Mouse (Mus musculus) limb, embryonic 14.5 days (tissue): ENCODE data around the gene Amph. TPM values are rescaled to one million over a fixed set of nuclear protein-coding genes. Genes with fewer than 3 reads are reported as not detected.

ENCODE experiments used
- ATAC-seq: fragments of 200-750 bp; cut with Nextera tagmentation; 2 replicates; pipeline ENCODE4 v1.8.0; 2017; ENCODE audit warnings: low read depth, moderate number of reproducible peaks, moderate TSS enrichment; ENCODE audit not compliant: low FRiP score
- DNase-seq: peaks from one replicate; pipeline ENCODE4 v3.0.0-alpha.2; 2015; ENCODE audit warnings: low spot score
- H3K27ac ChIP-seq: fragments of 300-500 bp; sonication (generic); replicated peaks from 2 replicates; pipeline ENCODE4 v1.5.1; 2014; ENCODE audit warnings: low read depth, mild to moderate bottlenecking, low read length, moderate library complexity, mixed read lengths
- H3K27me3 ChIP-seq: fragments of 300-500 bp; sonication (generic); 2 replicates; pipeline ENCODE4 v1.6.1; 2014; ENCODE audit warnings: low read length, mixed read lengths; ENCODE audit not compliant: control insufficient read depth, insufficient read depth
- H3K36me3 ChIP-seq: fragments of 300-500 bp; sonication (generic); 2 replicates; pipeline ENCODE4 v1.6.1; 2014; ENCODE audit warnings: mild to moderate bottlenecking, low read length, moderate library complexity, mixed read lengths; ENCODE audit not compliant: control insufficient read depth, insufficient read depth
- H3K4me1 ChIP-seq: fragments of 300-500 bp; sonication (generic); 2 replicates; pipeline ENCODE4 v1.6.1; 2014; ENCODE audit warnings: antibody characterized with exemption, low read length, mixed read lengths; ENCODE audit not compliant: control insufficient read depth, insufficient read depth
- H3K4me2 ChIP-seq: fragments of 300-500 bp; sonication (generic); replicated peaks from 2 replicates; pipeline ENCODE4 v1.6.1; 2014; ENCODE audit warnings: low read depth, mild to moderate bottlenecking, low read length, moderate library complexity; ENCODE audit not compliant: severe bottlenecking
- H3K4me3 ChIP-seq: fragments of 300-500 bp; sonication (generic); replicated peaks from 2 replicates; pipeline ENCODE4 v1.5.1; 2014; ENCODE audit warnings: low read length
- H3K9ac ChIP-seq: fragments of 300-500 bp; sonication (generic); 2 replicates; pipeline ENCODE4 v1.6.1; 2014; ENCODE audit warnings: mild to moderate bottlenecking, low read depth, low read length, moderate library complexity; ENCODE audit not compliant: severe bottlenecking
- H3K9me3 ChIP-seq: fragments of 300-500 bp; sonication (generic); 2 replicates; pipeline ENCODE4 v1.6.1; 2016; ENCODE audit warnings: low read length; ENCODE audit not compliant: control insufficient read depth
- POLR2A ChIP-seq: fragments of 200-500 bp; IDR thresholded peaks from 2 replicates; pipeline ENCODE4 v1.8.0; 2012; ENCODE audit warnings: inconsistent platforms, mild to moderate bottlenecking, moderate library complexity, borderline replicate concordance; ENCODE audit not compliant: insufficient read depth, insufficient read length; ENCODE audit errors: extremely low read depth
- WGBS: fragments of 180-500 bp; shearing (Covaris S2); extraction: QIAGEN DNeasy Blood & Tissue Kit; methylation state at CpG from one replicate; pipeline ENCODE4 v1.1.7; 2014; 5-methylcytosine and 5-hydroxymethylcytosine counted together
- polyA plus RNA-seq, 2 experiments: library from polyadenylated mRNA; depleted of rRNA in 1 of 2; stranded (reverse) in 1 of 2; unstranded in 1 of 2; fragments of >200 nt; fragmentation: Nextera tagmentation in 1 of 2; extraction: Ambion mirVana in 1 of 2; gene quantifications; 2 replicates each; pipeline versions ENCODE4 v1.2.1 to v1.2.3; 2012 to 2014

Gene Amph
- polyA plus RNA-seq, 2 experiments = 1.3 to 2.2 TPM

- WGBS = 80% methylated on average over 7 of the region's 7 CpGs
- Histone ChIP-seq H3K9me3 (no peaks in the 10 kb centered on the region), H3K9ac (no peak overlapping the region), H3K36me3 (no peaks in the 10 kb centered on the region), H3K4me3 (no peak overlapping the region), H3K4me2 (no peak overlapping the region), H3K4me1 (no peaks in the 10 kb centered on the region; the same call in 1 of the 2 replicates), H3K27me3 (no peaks in the 10 kb centered on the region), H3K27ac (no peak overlapping the region)
- DNase-seq = no peak
- ATAC-seq = no peak
- no peak for TF ChIP-seq POLR2A
Observed at GRCm38 (mm10) chr13:19139104-19139503, 191.1 kb downstream of the Amph start.

GRCm38 (mm10) chr13:19139771-19140170 is 191.8 kb downstream of the Amph start:
- TF ChIP-seq POLR2A = no peak
- H3K4me2 ChIP-seq = no peak overlapping the region
- H3K9ac ChIP-seq = no peak overlapping the region
- H3K27me3 ChIP-seq = no peaks in the 10 kb centered on the region
- H3K36me3 ChIP-seq = no peaks in the 10 kb centered on the region
- H3K9me3 ChIP-seq = no peaks in the 10 kb centered on the region
- 93% methylated on average over 1 of the region's 1 CpGs for WGBS
- H3K4me3 ChIP-seq = no peak overlapping the region
- ATAC-seq = no peak
- H3K4me1 ChIP-seq = no peaks in the 10 kb centered on the region; the same call in 1 of the 2 replicates
- H3K27ac ChIP-seq = no peak overlapping the region
- DNase-seq = no peak

GRCm38 (mm10) chr13:19143766-19144165 is 195.8 kb downstream of the Amph start:
- H3K4me3 ChIP-seq = no peak overlapping the region
- H3K4me1 ChIP-seq = no peaks in the 10 kb centered on the region
- no peaks in the 10 kb centered on the region for H3K27me3 ChIP-seq
- ATAC-seq (no peak), DNase-seq (no peak)
- no peaks in the 10 kb centered on the region for H3K36me3 ChIP-seq
- no peak overlapping the region for H3K9ac ChIP-seq
- H3K9me3 ChIP-seq = no peaks in the 10 kb centered on the region
- H3K27ac ChIP-seq = no peak overlapping the region
- H3K4me2 ChIP-seq = no peak overlapping the region
- no peak for TF ChIP-seq POLR2A
- 80% methylated on average over 3 of the region's 3 CpGs for WGBS

GRCm38 (mm10) chr13:19147468-19147867 is 199.5 kb downstream of the Amph start:
- TF ChIP-seq POLR2A = no peak
- Histone ChIP-seq H3K4me3 (no peak overlapping the region), H3K27me3 (no peaks in the 10 kb centered on the region), H3K36me3 (no peaks in the 10 kb centered on the region), H3K9me3 (no peaks in the 10 kb centered on the region), H3K9ac (no peak overlapping the region), H3K4me2 (no peak overlapping the region), H3K27ac (no peak overlapping the region), H3K4me1 (no peaks in the 10 kb centered on the region)
- ATAC-seq (no peak), DNase-seq (no peak)
- 83% methylated on average over 3 of the region's 3 CpGs for WGBS

- Histone ChIP-seq H3K4me1 (no peaks in the 10 kb centered on the region), H3K27me3 (no peaks in the 10 kb centered on the region), H3K36me3 (no peaks in the 10 kb centered on the region), H3K9me3 (no peaks in the 10 kb centered on the region), H3K4me2 (no peak overlapping the region), H3K4me3 (no peak overlapping the region), H3K27ac (no peak overlapping the region), H3K9ac (no peak overlapping the region)
- no peak for DNase-seq
- no peak for TF ChIP-seq POLR2A
- WGBS = 74% methylated on average over 8 of the region's 8 CpGs
- ATAC-seq = 0 out of 2 replicates have a peak, but pooled peaks have one; percentile 23
Observed at GRCm38 (mm10) chr13:19149574-19149973, 201.6 kb downstream of the Amph start.
